Mouse (Mus musculus) midbrain, embryonic 14.5 days (tissue): Measurements from ENCODE around the gene Kdm1b. TPM values are rescaled to one million over a fixed set of nuclear protein-coding genes. Genes with fewer than 3 reads are reported as not detected.

ENCODE experiments used
- ATAC-seq: fragments of 200-750 bp; cut with Nextera tagmentation; 2 replicates; pipeline ENCODE4 v1.8.0; 2017; ENCODE audit warnings: moderate number of reproducible peaks, moderate library complexity; ENCODE audit not compliant: low FRiP score, low TSS enrichment
- DNase-seq: peaks from one replicate; pipeline ENCODE4 v3.0.0-alpha.2; 2015
- H3K27ac ChIP-seq: fragments of 300-500 bp; sonication (generic); replicated peaks from 2 replicates; pipeline ENCODE4 v1.5.1; 2014; ENCODE audit warnings: mild to moderate bottlenecking, low read depth, low read length, moderate library complexity
- H3K27me3 ChIP-seq: fragments of 300-500 bp; sonication (generic); 2 replicates; pipeline ENCODE4 v1.6.1; 2014; ENCODE audit warnings: low read length, control low read depth, mixed read lengths; ENCODE audit not compliant: control insufficient read depth, insufficient read depth
- H3K36me3 ChIP-seq: fragments of 300-500 bp; sonication (generic); 2 replicates; pipeline ENCODE4 v1.6.1; 2014; ENCODE audit warnings: low read length, control low read depth; ENCODE audit not compliant: control insufficient read depth, insufficient read depth
- H3K4me1 ChIP-seq: fragments of 300-500 bp; sonication (generic); 2 replicates; pipeline ENCODE4 v1.6.1; 2014; ENCODE audit warnings: mild to moderate bottlenecking, antibody characterized with exemption, low read length, control low read depth; ENCODE audit not compliant: control insufficient read depth, insufficient read depth
- H3K4me2 ChIP-seq: fragments of 300-500 bp; sonication (generic); 2 replicates; pipeline ENCODE4 v1.6.1; 2014; ENCODE audit warnings: mild to moderate bottlenecking, low read length, moderate library complexity
- H3K4me3 ChIP-seq: fragments of 300-500 bp; sonication (generic); replicated peaks from 2 replicates; pipeline ENCODE4 v1.5.1; 2014; ENCODE audit warnings: low read depth, low read length
- H3K9ac ChIP-seq: fragments of 300-500 bp; sonication (generic); replicated peaks from 2 replicates; pipeline ENCODE4 v1.6.1; 2014; ENCODE audit warnings: mild to moderate bottlenecking, low read length, moderate library complexity
- H3K9me3 ChIP-seq: fragments of 300-500 bp; sonication (generic); 2 replicates; pipeline ENCODE4 v1.6.1; 2016; ENCODE audit warnings: low read length, control low read depth, mixed read lengths; ENCODE audit not compliant: control insufficient read depth
- WGBS: fragments of 180-500 bp; shearing (Covaris S2); extraction: QIAGEN DNeasy Blood & Tissue Kit; methylation state at CpG from one replicate; pipeline ENCODE4 v1.1.7; 2014; 5-methylcytosine and 5-hydroxymethylcytosine counted together
- polyA plus RNA-seq: library from polyadenylated mRNA; unstranded; fragments of >200 nt; fragmentation: Nextera tagmentation; extraction: Ambion mirVana; gene quantifications from 2 replicates; pipeline ENCODE4 v1.2.1, GENCODE M21; 2014

Gene Kdm1b
- polyA plus RNA-seq, 1 experiment from 2014 or later, result 20.0 TPM

GRCm38 (mm10) chr13:47106580-47106888 lies 63.2 kb downstream of the Kdm1b start:
- ATAC-seq (peak; percentile 49), DNase-seq (no peak)
- Histone ChIP-seq H3K4me3 (peak overlapping the region; percentile 71), H3K9me3 (no peaks in the 10 kb centered on the region), H3K27ac (peak overlapping the region; percentile 98), H3K9ac (peak overlapping the region; percentile 80), H3K36me3 (no peaks in the 10 kb centered on the region), H3K27me3 (no peaks in the 10 kb centered on the region), H3K4me1 (peaks cover 22% of the 10 kb centered on the region), H3K4me2 (peak overlapping the region; percentile 88)
- WGBS, result under 1% methylated on average over 20 of the region's 20 CpGs

GRCm38 (mm10) chr13:47109239-47109638 lies 65.9 kb downstream of the Kdm1b start:
- Histone ChIP-seq H3K4me3 (no peak overlapping the region), H3K4me2 (no peak overlapping the region), H3K9me3 (no peaks in the 10 kb centered on the region), H3K4me1 (peaks cover 8% of the 10 kb centered on the region), H3K27ac (no peak overlapping the region), H3K9ac (no peak overlapping the region), H3K36me3 (no peaks in the 10 kb centered on the region), H3K27me3 (no peaks in the 10 kb centered on the region)
- 90% methylated on average over 2 of the region's 2 CpGs for WGBS
- no peak for ATAC-seq
- DNase-seq, result no peak

GRCm38 (mm10) chr13:47111185-47111584 lies 67.9 kb downstream of the Kdm1b start:
- no peak overlapping the region for H3K9ac ChIP-seq
- no peak overlapping the region for H3K27ac ChIP-seq
- no peaks in the 10 kb centered on the region for H3K9me3 ChIP-seq
- H3K4me3 ChIP-seq, result no peak overlapping the region
- no peak overlapping the region for H3K4me2 ChIP-seq
- WGBS, result 90% methylated on average over 3 of the region's 3 CpGs
- ATAC-seq (no peak), DNase-seq (no peak)
- H3K4me1 ChIP-seq, result no peaks in the 10 kb centered on the region
- H3K36me3 ChIP-seq, result no peaks in the 10 kb centered on the region
- no peaks in the 10 kb centered on the region for H3K27me3 ChIP-seq

- no peak overlapping the region for H3K4me2 ChIP-seq
- H3K4me3 ChIP-seq, result no peak overlapping the region
- H3K36me3 ChIP-seq, result no peaks in the 10 kb centered on the region
- H3K27me3 ChIP-seq, result no peaks in the 10 kb centered on the region
- WGBS, result 84% methylated on average over 3 of the region's 3 CpGs
- H3K9ac ChIP-seq, result no peak overlapping the region
- no peaks in the 10 kb centered on the region for H3K9me3 ChIP-seq
- DNase-seq (no peak), ATAC-seq (no peak)
- H3K27ac ChIP-seq, result no peak overlapping the region
- no peaks in the 10 kb centered on the region for H3K4me1 ChIP-seq
Measured at GRCm38 (mm10) chr13:47112056-47112455, 68.8 kb downstream of the Kdm1b start.

- Histone ChIP-seq H3K36me3 (no peaks in the 10 kb centered on the region), H3K27ac (no peak overlapping the region), H3K4me3 (no peak overlapping the region), H3K9me3 (no peaks in the 10 kb centered on the region), H3K4me1 (no peaks in the 10 kb centered on the region), H3K9ac (no peak overlapping the region), H3K4me2 (no peak overlapping the region), H3K27me3 (no peaks in the 10 kb centered on the region)
- WGBS, result 76% methylated on average over 3 of the region's 3 CpGs
- no peak for DNase-seq
- no peak for ATAC-seq
Measured at GRCm38 (mm10) chr13:47112924-47113323, 69.6 kb downstream of the Kdm1b start.

GRCm38 (mm10) chr13:47116000-47116399 lies 72.7 kb downstream of the Kdm1b start:
- Histone ChIP-seq H3K4me1 (no peaks in the 10 kb centered on the region), H3K27ac (no peak overlapping the region), H3K4me2 (no peak overlapping the region), H3K36me3 (no peaks in the 10 kb centered on the region), H3K9ac (no peak overlapping the region), H3K27me3 (no peaks in the 10 kb centered on the region), H3K4me3 (no peak overlapping the region), H3K9me3 (no peaks in the 10 kb centered on the region)
- DNase-seq (no peak), ATAC-seq (no peak)
- WGBS, result 86% methylated on average over 3 of the region's 3 CpGs

- 34% methylated on average over 12 of the region's 12 CpGs for WGBS
- H3K36me3 ChIP-seq, result no peaks in the 10 kb centered on the region
- ATAC-seq, result no peak
- peaks cover 14% of the 10 kb centered on the region; the same call in 1 of the 2 replicates for H3K27me3 ChIP-seq
- H3K27ac ChIP-seq, result no peak overlapping the region
- 0 out of 2 replicates have a peak, but pooled peaks cover 3% of the 10 kb centered on the region for H3K4me1 ChIP-seq
- H3K4me2 ChIP-seq, result peak overlapping the region; percentile 98
- H3K9me3 ChIP-seq, result no peaks in the 10 kb centered on the region
- no peak overlapping the region for H3K4me3 ChIP-seq
- peak; percentile 34 for DNase-seq
- no peak overlapping the region for H3K9ac ChIP-seq
Measured at GRCm38 (mm10) chr13:47121333-47121889, 78.1 kb downstream of the Kdm1b start.

- 2% methylated on average over 55 of the region's 55 CpGs for WGBS
- H3K36me3 ChIP-seq, result no peaks in the 10 kb centered on the region
- DNase-seq, result peak; percentile 75
- no peak within 1 kb of the TSS for H3K27ac ChIP-seq
- H3K27me3 ChIP-seq, result peaks cover 14% of the 10 kb centered on the region; the same call in 1 of the 2 replicates
- H3K4me3 ChIP-seq, result peak within 1 kb of the TSS; percentile 51
- peak within 1 kb of the TSS; percentile 98 for H3K4me2 ChIP-seq
- H3K9ac ChIP-seq, result peak within 1 kb of the TSS; percentile 57
- 0 out of 2 replicates have a peak, but pooled peaks cover 3% of the 10 kb centered on the region for H3K4me1 ChIP-seq
- H3K9me3 ChIP-seq, result no peaks in the 10 kb centered on the region
- no peak for ATAC-seq
Measured at GRCm38 (mm10) chr13:47122537-47123430, 79.5 kb downstream of the Kdm1b start, which contains the start of gene Rnf144b. Rnf144b (plus strand) TSS chr13:47122656.
